Mouse (Mus musculus): ENCODE results near the gene B3gnt6. TPM values are rescaled to one million over a fixed set of nuclear protein-coding genes. Genes with fewer than 3 reads are reported as not detected.
A peak's percentile ranks its signal among the peaks of the same experiment; 100 is the strongest.

B3gnt6 gene
- polyA plus RNA-seq, 1 experiment from 2014 or later: not detected

- Histone ChIP-seq H3K9me3 (no peaks in the 10 kb centered on the region), H3K27me3 (no peaks in the 10 kb centered on the region), H3K27ac (peak overlapping the region; percentile 44; the same call in 1 of the 2 replicates), H3K4me2 (peak overlapping the region; percentile 2; the same call in 1 of the 2 replicates), H3K4me3 (no peak overlapping the region), H3K4me1 (peaks cover 56% of the 10 kb centered on the region), H3K9ac (no peak overlapping the region), H3K36me3 (no peaks in the 10 kb centered on the region)
- WGBS: 38% methylated on average over 8 of the region's 8 CpGs
- ATAC-seq (ENCODE audit: insufficient number of reproducible peaks, low FRiP score, low TSS enrichment, low read depth): no peak
Observed at GRCm38 (mm10) chr7:98158481-98158880, 40.8 kb downstream of the B3gnt6 start.

- 58% methylated on average over 5 of the region's 5 CpGs for WGBS
- Histone ChIP-seq H3K27ac (no peak overlapping the region), H3K4me2 (peak overlapping the region; percentile 1; the same call in 1 of the 2 replicates), H3K27me3 (no peaks in the 10 kb centered on the region), H3K4me1 (peaks cover 60% of the 10 kb centered on the region), H3K9me3 (no peaks in the 10 kb centered on the region), H3K36me3 (no peaks in the 10 kb centered on the region), H3K9ac (no peak overlapping the region), H3K4me3 (no peak overlapping the region)
- no peak for ATAC-seq (ENCODE audit: insufficient number of reproducible peaks, low FRiP score, low TSS enrichment, low read depth)
Observed at GRCm38 (mm10) chr7:98157636-98158332, 41.5 kb downstream of the B3gnt6 start.

- no peak overlapping the region for H3K27ac ChIP-seq
- no peak for ATAC-seq (ENCODE audit: insufficient number of reproducible peaks, low FRiP score, low TSS enrichment, low read depth)
- 55% methylated on average over 3 of the region's 3 CpGs for WGBS
Observed at GRCm38 (mm10) chr7:98156280-98156665, 43.0 kb downstream of the B3gnt6 start.

GRCm38 (mm10) chr7:98155546-98156279 lies 43.6 kb downstream of the B3gnt6 start:
- peaks cover 58% of the 10 kb centered on the region for H3K4me1 ChIP-seq
- H3K9ac ChIP-seq: no peak overlapping the region
- no peaks in the 10 kb centered on the region for H3K27me3 ChIP-seq
- H3K4me3 ChIP-seq: no peak overlapping the region
- H3K9me3 ChIP-seq: no peaks in the 10 kb centered on the region
- H3K36me3 ChIP-seq: no peaks in the 10 kb centered on the region
- WGBS: 29% methylated on average over 7 of the region's 8 CpGs
- H3K4me2 ChIP-seq: no peak overlapping the region
- ATAC-seq (ENCODE audit: insufficient number of reproducible peaks, low FRiP score, low TSS enrichment, low read depth): no peak
- no peak overlapping the region for H3K27ac ChIP-seq

More at GRCm38 (mm10) chr7:98156280-98156665, 43.0 kb downstream of the B3gnt6 start:
- Histone ChIP-seq H3K4me3 (no peak overlapping the region), H3K9me3 (no peaks in the 10 kb centered on the region), H3K9ac (no peak overlapping the region), H3K4me2 (no peak overlapping the region), H3K4me1 (peaks cover 64% of the 10 kb centered on the region), H3K27me3 (no peaks in the 10 kb centered on the region), H3K36me3 (no peaks in the 10 kb centered on the region)

- H3K27me3 ChIP-seq: no peaks in the 10 kb centered on the region
- no peak for ATAC-seq (ENCODE audit: insufficient number of reproducible peaks, low FRiP score, low TSS enrichment, low read depth)
- no peaks in the 10 kb centered on the region for H3K36me3 ChIP-seq
- H3K27ac ChIP-seq: no peak overlapping the region
- H3K9ac ChIP-seq: no peak overlapping the region
- WGBS: 69% methylated on average over 5 of the region's 5 CpGs
- no peak overlapping the region for H3K4me2 ChIP-seq
- no peaks in the 10 kb centered on the region for H3K9me3 ChIP-seq
- H3K4me3 ChIP-seq: no peak overlapping the region
- H3K4me1 ChIP-seq: peaks cover 52% of the 10 kb centered on the region
Observed at GRCm38 (mm10) chr7:98153892-98154291, 45.4 kb downstream of the B3gnt6 start.

GRCm38 (mm10) chr7:98153345-98153744 lies 45.9 kb downstream of the B3gnt6 start:
- no peak for ATAC-seq (ENCODE audit: insufficient number of reproducible peaks, low FRiP score, low TSS enrichment, low read depth)
- H3K4me1 ChIP-seq: peaks cover 47% of the 10 kb centered on the region
- no peak overlapping the region for H3K9ac ChIP-seq
- WGBS: 47% methylated on average over 3 of the region's 3 CpGs
- no peaks in the 10 kb centered on the region for H3K36me3 ChIP-seq
- no peak overlapping the region for H3K27ac ChIP-seq
- no peaks in the 10 kb centered on the region for H3K27me3 ChIP-seq
- no peak overlapping the region for H3K4me2 ChIP-seq
- H3K4me3 ChIP-seq: no peak overlapping the region
- H3K9me3 ChIP-seq: no peaks in the 10 kb centered on the region

GRCm38 (mm10) chr7:98152400-98152799 lies 46.9 kb downstream of the B3gnt6 start:
- no peak overlapping the region for H3K9ac ChIP-seq
- no peaks in the 10 kb centered on the region for H3K27me3 ChIP-seq
- peaks cover 41% of the 10 kb centered on the region for H3K4me1 ChIP-seq
- no peak overlapping the region for H3K4me2 ChIP-seq
- no peak overlapping the region for H3K27ac ChIP-seq
- H3K36me3 ChIP-seq: no peaks in the 10 kb centered on the region
- ATAC-seq (ENCODE audit: insufficient number of reproducible peaks, low FRiP score, low TSS enrichment, low read depth): no peak
- no peak overlapping the region for H3K4me3 ChIP-seq
- H3K9me3 ChIP-seq: no peaks in the 10 kb centered on the region
- WGBS: 28% methylated on average over 8 of the region's 8 CpGs

GRCm38 (mm10) chr7:98150525-98150924 lies 48.8 kb downstream of the B3gnt6 start:
- no peak overlapping the region for H3K4me2 ChIP-seq
- no peak for ATAC-seq (ENCODE audit: insufficient number of reproducible peaks, low FRiP score, low TSS enrichment, low read depth)
- no peaks in the 10 kb centered on the region for H3K9me3 ChIP-seq
- H3K4me3 ChIP-seq: no peak overlapping the region
- peaks cover 38% of the 10 kb centered on the region for H3K4me1 ChIP-seq
- H3K36me3 ChIP-seq: no peaks in the 10 kb centered on the region
- WGBS: 54% methylated on average over 5 of the region's 5 CpGs
- H3K27me3 ChIP-seq: no peaks in the 10 kb centered on the region
- H3K27ac ChIP-seq: no peak overlapping the region
- no peak overlapping the region for H3K9ac ChIP-seq

- H3K9ac ChIP-seq: no peak overlapping the region
- peaks cover 38% of the 10 kb centered on the region for H3K4me1 ChIP-seq
- ATAC-seq (ENCODE audit: insufficient number of reproducible peaks, low FRiP score, low TSS enrichment, low read depth): no peak
Observed at GRCm38 (mm10) chr7:98149802-98150201, 49.5 kb downstream of the B3gnt6 start.

GRCm38 (mm10) chr7:98148721-98149407 lies 50.4 kb downstream of the B3gnt6 start:
- no peak for ATAC-seq (ENCODE audit: insufficient number of reproducible peaks, low FRiP score, low TSS enrichment, low read depth)
- Histone ChIP-seq H3K4me2 (no peak overlapping the region), H3K4me1 (peaks cover 31% of the 10 kb centered on the region), H3K9ac (no peak overlapping the region), H3K4me3 (no peak overlapping the region), H3K27me3 (no peaks in the 10 kb centered on the region), H3K36me3 (no peaks in the 10 kb centered on the region), H3K9me3 (no peaks in the 10 kb centered on the region), H3K27ac (no peak overlapping the region)
- WGBS: 65% methylated on average over 10 of the region's 10 CpGs

More at GRCm38 (mm10) chr7:98149802-98150201, 49.5 kb downstream of the B3gnt6 start:
- H3K36me3 ChIP-seq: no peaks in the 10 kb centered on the region
- no peaks in the 10 kb centered on the region for H3K27me3 ChIP-seq
- no peaks in the 10 kb centered on the region for H3K9me3 ChIP-seq
- H3K4me2 ChIP-seq: no peak overlapping the region
- WGBS: 25% methylated on average over 3 of the region's 3 CpGs
- no peak overlapping the region for H3K4me3 ChIP-seq
- no peak overlapping the region for H3K27ac ChIP-seq

- no peaks in the 10 kb centered on the region for H3K36me3 ChIP-seq
- ATAC-seq (ENCODE audit: insufficient number of reproducible peaks, low FRiP score, low TSS enrichment, low read depth): no peak
- H3K4me2 ChIP-seq: no peak overlapping the region
- no peak overlapping the region for H3K4me3 ChIP-seq
- H3K9me3 ChIP-seq: no peaks in the 10 kb centered on the region
- H3K9ac ChIP-seq: no peak overlapping the region
- peaks cover 26% of the 10 kb centered on the region for H3K4me1 ChIP-seq
- no peak overlapping the region for H3K27ac ChIP-seq
- no peaks in the 10 kb centered on the region for H3K27me3 ChIP-seq
- WGBS: 83% methylated on average over 8 of the region's 8 CpGs
Observed at GRCm38 (mm10) chr7:98147766-98148165, 51.5 kb downstream of the B3gnt6 start.

- no peak overlapping the region for H3K4me3 ChIP-seq
- H3K4me1 ChIP-seq: peaks cover 16% of the 10 kb centered on the region; the same call in 1 of the 2 replicates
- H3K27ac ChIP-seq: no peak overlapping the region
- H3K9ac ChIP-seq: no peak overlapping the region
- no peaks in the 10 kb centered on the region for H3K9me3 ChIP-seq
- H3K27me3 ChIP-seq: no peaks in the 10 kb centered on the region
- no peak for ATAC-seq (ENCODE audit: insufficient number of reproducible peaks, low FRiP score, low TSS enrichment, low read depth)
- H3K36me3 ChIP-seq: no peaks in the 10 kb centered on the region
- WGBS: 67% methylated on average over 8 of the region's 8 CpGs
- H3K4me2 ChIP-seq: no peak overlapping the region
Observed at GRCm38 (mm10) chr7:98146447-98146845, 52.8 kb downstream of the B3gnt6 start.

All from limb, embryonic 15.5 days (tissue).